Mouse (Mus musculus) adrenal gland, postnatal 14 days (tissue): Measurements from ENCODE around the gene Trpm1. TPM values are rescaled to one million over a fixed set of nuclear protein-coding genes. Genes with fewer than 3 reads are reported as not detected.
"Not testable (repeated sequence)": the region's sequence is repeated elsewhere in the genome, so short reads cannot be mapped to it uniquely, and the experiment has no call there.

Experiments used
- DNase-seq: peaks from one replicate; pipeline ENCODE4 v3.0.0; 2021; ENCODE audit warnings: mixed read lengths
- long read RNA-seq, 2 experiments: library from polyadenylated mRNA; stranded (forward); transcript quantifications; one replicate each; pipeline ENCODE4 v2.0.0; 2021
- total RNA-seq: library from RNA; stranded (reverse); gene quantifications from 2 replicates; pipeline ENCODE4 v1.2.3, GENCODE M21; 2021

The Trpm1 gene
- total RNA-seq = 0.90 TPM in 1 of 2 replicates, not detected in the other
- long read RNA-seq, experiment 1 = 0 reads
- long read RNA-seq, experiment 2 = 0 reads

- no peak for DNase-seq
Observed at GRCm38 (mm10) chr7:64153535-64153934, at the start of gene Trpm1. Trpm1 (plus strand) TSS chr7:64153835.

- DNase-seq = no peak
Observed at GRCm38 (mm10) chr7:64122131-64122715, 31.4 kb upstream of the Trpm1 start.

GRCm38 (mm10) chr7:64123721-64124120, 29.9 kb upstream of the Trpm1 start:
- DNase-seq = no peak

GRCm38 (mm10) chr7:64125994-64126393, 27.6 kb upstream of the Trpm1 start:
- DNase-seq = not testable (repeated sequence)

GRCm38 (mm10) chr7:64139866-64140265, 13.8 kb upstream of the Trpm1 start:
- DNase-seq = no peak

- DNase-seq = no peak
Observed at GRCm38 (mm10) chr7:64141301-64142032, 12.2 kb upstream of the Trpm1 start.

- DNase-seq = no peak
Observed at GRCm38 (mm10) chr7:64149337-64149736, 4.3 kb upstream of the Trpm1 start.

GRCm38 (mm10) chr7:64149747-64150146, 3.9 kb upstream of the Trpm1 start:
- DNase-seq = no peak

GRCm38 (mm10) chr7:64150436-64151080, 3.1 kb upstream of the Trpm1 start:
- DNase-seq = peak; percentile 21

- DNase-seq = no peak
Observed at GRCm38 (mm10) chr7:64155226-64155625, 1.6 kb downstream of the Trpm1 start.

GRCm38 (mm10) chr7:64155687-64156086, 2.1 kb downstream of the Trpm1 start:
- peak; percentile 86 for DNase-seq

GRCm38 (mm10) chr7:64156271-64156911, 2.8 kb downstream of the Trpm1 start:
- peak; percentile 43 for DNase-seq

GRCm38 (mm10) chr7:64156918-64157690, 3.5 kb downstream of the Trpm1 start:
- DNase-seq = no peak

- no peak for DNase-seq
Observed at GRCm38 (mm10) chr7:64158281-64159055, 4.8 kb downstream of the Trpm1 start.

- no peak for DNase-seq
Observed at GRCm38 (mm10) chr7:64159056-64159542, 5.5 kb downstream of the Trpm1 start.

- DNase-seq = peak; percentile 22
Observed at GRCm38 (mm10) chr7:64159612-64160591, 6.3 kb downstream of the Trpm1 start.

- no peak for DNase-seq
Observed at GRCm38 (mm10) chr7:64160737-64161470, 7.3 kb downstream of the Trpm1 start.

- DNase-seq = no peak
Observed at GRCm38 (mm10) chr7:64161990-64162389, 8.4 kb downstream of the Trpm1 start.

- DNase-seq = no peak
Observed at GRCm38 (mm10) chr7:64163086-64163485, 9.5 kb downstream of the Trpm1 start.
